Mouse (Mus musculus): ENCODE data around the gene Pik3r6. TPM values are rescaled to one million over a fixed set of nuclear protein-coding genes. Genes with fewer than 3 reads are reported as not detected.
A peak's percentile ranks its signal among the peaks of the same experiment; 100 is the strongest.

The Pik3r6 gene
- total and polyA plus RNA-seq, 3 experiments: 0.42 to 1.5 TPM; not detected in 1

DNA sequence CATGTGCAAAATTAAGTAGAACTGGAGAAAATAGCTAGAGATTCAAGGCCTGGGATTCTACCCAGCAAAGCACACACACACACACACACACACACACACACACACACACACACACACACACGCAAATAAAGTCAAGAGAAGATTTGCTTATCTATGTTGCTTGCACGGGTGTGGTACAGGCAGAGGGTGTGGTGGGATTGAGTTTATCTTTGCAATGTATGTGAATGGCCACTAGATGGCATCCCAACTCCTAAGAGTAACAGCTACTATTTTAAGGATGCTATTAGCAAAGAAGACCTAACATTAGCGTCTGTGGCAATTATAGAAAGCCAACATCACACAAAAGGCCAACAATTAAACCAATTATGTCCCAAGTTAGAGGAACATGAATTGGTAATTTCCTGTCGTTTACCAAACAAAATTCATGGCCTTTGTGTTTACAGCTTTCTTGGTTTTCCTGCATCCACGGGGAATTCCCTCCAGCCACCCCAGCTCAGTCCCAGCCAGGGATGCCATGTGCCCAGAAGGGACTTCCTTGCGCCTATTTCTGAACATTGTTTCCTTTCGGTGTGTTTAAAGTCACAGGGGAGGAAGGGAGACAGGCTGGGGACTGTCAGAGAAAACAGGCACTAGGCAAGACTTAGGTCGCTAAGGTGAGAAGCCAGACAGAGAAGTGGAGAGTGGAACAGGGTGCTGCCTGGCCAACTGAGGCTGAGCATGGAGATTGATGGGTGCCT, 17.4 kb upstream of the Pik3r6 start:
- peaks cover 3 to 11% of the 10 kb centered on the region in 2 experiments; a peak in 3 of 4 replicates for H3K4me1 ChIP-seq (ENCODE audit: control insufficient read depth in 1 of 2, insufficient read depth in 2 of 2, low read length in 2 of 2)
- peak; percentile 97 for TF ChIP-seq ZC3H11A (IDR thresholded peaks at IDR 0.05; ENCODE audit: low read depth, low read length)
- peak; percentile 98 for TF ChIP-seq SMC3 (IDR thresholded peaks at IDR 0.05; ENCODE audit: low read depth, low read length)
- TF ChIP-seq MYC (IDR thresholded peaks at IDR 0.05; ENCODE audit: low read depth, low read length): peak; percentile 62
- peak; percentile 67 for TF ChIP-seq MXI1 (IDR thresholded peaks at IDR 0.05; ENCODE audit: low read depth, low read length)
- peak; percentile 99 for TF ChIP-seq RAD21 (IDR thresholded peaks at IDR 0.05; ENCODE audit: low read depth, low read length)
- no peak for TF ChIP-seq POLR2AphosphoS5 (IDR thresholded peaks at IDR 0.05; ENCODE audit: borderline replicate concordance, low read depth, low read length)
- TF ChIP-seq NELFE (IDR thresholded peaks at IDR 0.05; ENCODE audit: low read depth, low read length): 0 out of 2 replicates have a peak, but pooled peaks have one; percentile 26
- peak; percentile 91 for TF ChIP-seq GATA1 (IDR thresholded peaks at IDR 0.05; ENCODE audit: low read depth, low read length)
- TF ChIP-seq EP300 (IDR thresholded peaks at IDR 0.05; ENCODE audit: low read depth in 1 of 2, low read length in 2 of 2): peak; percentile 50 to 58
- no peak for TF ChIP-seq ZMIZ1 (IDR thresholded peaks at IDR 0.05; ENCODE audit: low read depth, low read length)
- no peak for TF ChIP-seq POLR2A (IDR thresholded peaks at IDR 0.05; ENCODE audit: control insufficient read depth in 1 of 2, insufficient read depth in 1 of 2, low read depth in 1 of 2, low read length in 2 of 2, poor library complexity in 1 of 2)
- no peak for TF ChIP-seq TBP (IDR thresholded peaks at IDR 0.05; ENCODE audit: low read depth, low read length)
- 0 out of 2 replicates have a peak, but pooled peaks have one; percentile 76 for TF ChIP-seq MAZ (IDR thresholded peaks at IDR 0.05; ENCODE audit: low read depth, low read length)
- TF ChIP-seq ETS1 (IDR thresholded peaks at IDR 0.05; ENCODE audit: low read depth, low read length): peak; percentile 71
- TF ChIP-seq HCFC1 (IDR thresholded peaks at IDR 0.05; ENCODE audit: low read depth, low read length): peak; percentile 50
- TF ChIP-seq SIN3A (IDR thresholded peaks at IDR 0.05; ENCODE audit: low read length): peak; percentile 85
- peak; percentile 95 for TF ChIP-seq BHLHE40 (IDR thresholded peaks at IDR 0.05; ENCODE audit: borderline replicate concordance, low read depth, low read length)
- no peak for TF ChIP-seq CHD1 (IDR thresholded peaks at IDR 0.05; ENCODE audit: low read depth, low read length)
- no peak for TF ChIP-seq KAT2A (conservative IDR thresholded peaks at IDR 0.05; ENCODE audit: low read depth, low read length)
- no peak for TF ChIP-seq NRF1 (IDR thresholded peaks at IDR 0.05; ENCODE audit: insufficient read depth, low read depth, low read length, poor library complexity, severe bottlenecking)
- peak; percentile 90 for TF ChIP-seq RCOR1 (IDR thresholded peaks at IDR 0.05; ENCODE audit: low read depth, low read length)
- TF ChIP-seq MAFK (IDR thresholded peaks at IDR 0.05; ENCODE audit: borderline replicate concordance, low read depth, low read length): no peak
- TF ChIP-seq TCF12 (IDR thresholded peaks at IDR 0.05; ENCODE audit: low read depth, low read length): peak; percentile 58; the same call in 1 of the 2 replicates
- peak in 2 of 3 experiments; percentile 56 to 86 for TF ChIP-seq CTCF (IDR thresholded peaks at IDR 0.05 in 2 of 3, conservative IDR thresholded peaks at IDR 0.05 in 1 of 3; ENCODE audit: control insufficient read depth in 1 of 3, insufficient read depth in 1 of 3, low read depth in 2 of 3, low read length in 3 of 3, poor library complexity in 1 of 3, severe bottlenecking in 1 of 3)
- TF ChIP-seq ZNF384 (IDR thresholded peaks at IDR 0.05; ENCODE audit: low read depth, low read length): 0 out of 2 replicates have a peak, but pooled peaks have one; percentile 26
- TF ChIP-seq MYB (IDR thresholded peaks at IDR 0.05; ENCODE audit: low read depth, low read length): no peak

More for the DNA sequence above, 17.4 kb upstream of the Pik3r6 start:
- Histone ChIP-seq H3K27me3 (ENCODE audit: control insufficient read depth in 1 of 2, insufficient read depth in 2 of 2, low read length in 2 of 2) (no peaks in the 10 kb centered on the region), H3K79me2 (ENCODE audit: control insufficient read depth, insufficient read depth, low read length, poor library complexity) (no peaks in the 10 kb centered on the region), H3K9ac (ENCODE audit: control insufficient read depth, low read depth, low read length, poor library complexity, severe bottlenecking) (no peak overlapping the region), H3K27ac (ENCODE audit: control insufficient read depth, low read depth, low read length) (no peak overlapping the region), H3K36me3 (ENCODE audit: control insufficient read depth in 1 of 2, insufficient read depth in 2 of 2, low read length in 2 of 2) (peaks cover 0 to 3% of the 10 kb centered on the region in 2 experiments; a peak in 2 of 4 replicates), H3K9me3 (replicated peaks; ENCODE audit: insufficient read depth, low read length) (no peaks in the 10 kb centered on the region), H3K4me3 (ENCODE audit: control insufficient read depth in 1 of 2, insufficient read depth in 1 of 2, low read depth in 2 of 2, low read length in 2 of 2) (no peak overlapping the region)
- DNase-seq (ENCODE audit: low read depth, low spot score): peak; percentile 95
